Mouse (Mus musculus) CH12.LX (cell line): Measurements from ENCODE around the gene Serpinh1. TPM values are rescaled to one million over a fixed set of nuclear protein-coding genes. Genes with fewer than 3 reads are reported as not detected.

Experiments used
- DNase-seq: peaks from one replicate; pipeline ENCODE4 v3.0.0-alpha.2; 2013; ENCODE audit errors: extremely low read depth
- H3K27ac ChIP-seq: 2 replicates; pipeline ENCODE4 v1.5.1; 2012; ENCODE audit warnings: low read depth, mild to moderate bottlenecking, control low read depth, moderate library complexity; ENCODE audit not compliant: insufficient read depth
- H3K27me3 ChIP-seq: replicated peaks from 2 replicates; pipeline ENCODE3; 2012; ENCODE audit warnings: inconsistent platforms
- H3K36me3 ChIP-seq, 2 experiments: replicated peaks in 1 of 2; 2 replicates each; pipeline versions ENCODE3 to v1.6.1; 2012; ENCODE audit warnings: inconsistent platforms in 1 of 2, low read length in 1 of 2, mild to moderate bottlenecking in 1 of 2, mixed read lengths in 1 of 2, moderate library complexity in 1 of 2; ENCODE audit not compliant: control insufficient read depth in 1 of 2, insufficient read depth in 1 of 2
- H3K4me1 ChIP-seq, 2 experiments: 2 replicates each; pipeline ENCODE4 v1.6.1; 2012; ENCODE audit warnings: inconsistent platforms in 1 of 2, moderate library complexity in 1 of 2; ENCODE audit not compliant: insufficient read depth in 2 of 2, control insufficient read depth in 1 of 2
- H3K4me2 ChIP-seq: 2 replicates; pipeline ENCODE4 v1.6.1; 2012; ENCODE audit warnings: low read depth, mild to moderate bottlenecking, control low read depth; ENCODE audit not compliant: poor library complexity, insufficient read depth, severe bottlenecking
- H3K4me3 ChIP-seq, 3 experiments: fragments of 150-350 bp in 1 of 3; sonication (generic) in 1 of 3; replicated peaks in 1 of 3; 2 replicates each; pipeline versions ENCODE3 to v1.5.1; 2011 to 2012; ENCODE audit warnings: low read depth in 2 of 3, low read length in 2 of 3, mild to moderate bottlenecking in 2 of 3, moderate library complexity in 2 of 3, control low read depth in 1 of 3, improper control_type of control experiment in 1 of 3, inconsistent platforms in 1 of 3, mixed read lengths in 1 of 3; ENCODE audit not compliant: poor library complexity in 1 of 3
- H3K79me2 ChIP-seq: replicated peaks from 2 replicates; pipeline ENCODE4 v1.6.1; 2012; ENCODE audit warnings: mild to moderate bottlenecking, moderate library complexity; ENCODE audit not compliant: control insufficient read depth, poor library complexity, insufficient read depth, severe bottlenecking; ENCODE audit errors: extremely low read depth
- H3K9ac ChIP-seq: 2 replicates; pipeline ENCODE4 v1.6.1; 2012; ENCODE audit warnings: low read depth, mild to moderate bottlenecking, control low read depth, moderate library complexity; ENCODE audit not compliant: insufficient read depth
- H3K9me3 ChIP-seq: replicated peaks from 2 replicates; pipeline ENCODE3; 2012; ENCODE audit warnings: low read length, inconsistent platforms, mixed read lengths
- BHLHE40 ChIP-seq: IDR thresholded peaks from 2 replicates; pipeline ENCODE4 v1.6.1; 2011; ENCODE audit warnings: mild to moderate bottlenecking, low read depth, low read length, improper control_type of control experiment
- CTCF ChIP-seq, 2 experiments: IDR thresholded peaks in 1 of 2; conservative IDR thresholded peaks in 1 of 2; 2 replicates each; pipeline ENCODE4 v1.5.1; 2011 to 2012; ENCODE audit warnings: low read depth in 2 of 2, low read length in 2 of 2, improper control_type of control experiment in 1 of 2, inconsistent platforms in 1 of 2, mild to moderate bottlenecking in 1 of 2, moderate library complexity in 1 of 2
- ELF1 ChIP-seq: IDR thresholded peaks from 2 replicates; pipeline ENCODE4 v1.6.1; 2014; ENCODE audit warnings: low read depth, mild to moderate bottlenecking, inconsistent platforms, low read length, improper control_type of control experiment
- ETS1 ChIP-seq: conservative IDR thresholded peaks from 2 replicates; pipeline ENCODE4 v1.6.1; 2012; ENCODE audit warnings: low read depth, mild to moderate bottlenecking, inconsistent platforms, low read length, improper control_type of control experiment, moderate library complexity
- GABPA ChIP-seq: IDR thresholded peaks from 2 replicates; pipeline ENCODE4 v1.6.1; 2012; ENCODE audit warnings: low read depth, low read length, improper control_type of control experiment, inconsistent platforms; ENCODE audit not compliant: insufficient replicate concordance
- JUND ChIP-seq: conservative IDR thresholded peaks from 2 replicates; pipeline ENCODE4 v1.6.1; 2011; ENCODE audit warnings: low read depth, low read length, improper control_type of control experiment
- KAT2A ChIP-seq: IDR thresholded peaks from 2 replicates; pipeline ENCODE4 v1.6.1; 2012; ENCODE audit warnings: low read length, improper control_type of control experiment, inconsistent platforms; ENCODE audit not compliant: insufficient replicate concordance
- MXI1 ChIP-seq: IDR thresholded peaks from 2 replicates; pipeline ENCODE4 v1.6.1; 2011; ENCODE audit warnings: mild to moderate bottlenecking, low read depth, low read length, improper control_type of control experiment
- MYC ChIP-seq: IDR thresholded peaks from 2 replicates; pipeline ENCODE4 v1.6.1; 2011; ENCODE audit warnings: low read depth, mild to moderate bottlenecking, improper control_type of control experiment, low read length
- POLR2A ChIP-seq: IDR thresholded peaks from 2 replicates; pipeline ENCODE4 v1.6.1; 2011; ENCODE audit warnings: low read depth, mild to moderate bottlenecking, improper control_type of control experiment, low read length
- SIN3A ChIP-seq: IDR thresholded peaks from 2 replicates; pipeline ENCODE4 v1.6.1; 2012; ENCODE audit warnings: low read length, improper control_type of control experiment, inconsistent platforms
- ZKSCAN1 ChIP-seq: IDR thresholded peaks from 2 replicates; pipeline ENCODE4 v1.6.1; 2012; ENCODE audit warnings: low read depth, inconsistent platforms, low read length, improper control_type of control experiment, borderline replicate concordance
- ZNF384 ChIP-seq: IDR thresholded peaks from 2 replicates; pipeline ENCODE4 v1.6.1; 2012; ENCODE audit warnings: low read depth, low read length, improper control_type of control experiment, inconsistent platforms
- dilution Hi-C: fragments of 300-500 bp; cut with MboI; formaldehyde crosslinking; loops from 2 replicates; pipeline ENCODE4 v1.14.3; 2020; ENCODE audit warnings: low sequenced_read_pairs; ENCODE audit not compliant: extremely low pct_unique_long_range_greater_than_20kb, extremely low pct_ligation_motif_present
- in situ Hi-C: fragments of 300-500 bp; cut with MboI; formaldehyde crosslinking; loops from 3 replicates; pipeline ENCODE4 v1.14.3; 2019; ENCODE audit warnings: low sequenced_read_pairs, low pct_ligation_motif_present, low pct_unique_long_range_greater_than_20kb, mixed read lengths
- polyA plus RNA-seq: library from polyadenylated mRNA; unstranded; fragments of >175 nt; gene quantifications from 2 replicates; pipeline ENCODE4 v1.2.1, GENCODE M21; 2012; ENCODE audit warnings: low read depth; ENCODE audit not compliant: insufficient read length
- total RNA-seq, 2 experiments: library from RNA; depleted of rRNA; stranded (reverse); fragments of 300-350 nt in 1 of 2; fragments of >200 nt in 1 of 2; gene quantifications; 2 replicates each; pipeline ENCODE4 v1.2.3; 2012 to 2014

The Serpinh1 gene
- total and polyA plus RNA-seq, 3 experiments = not detected

DNA sequence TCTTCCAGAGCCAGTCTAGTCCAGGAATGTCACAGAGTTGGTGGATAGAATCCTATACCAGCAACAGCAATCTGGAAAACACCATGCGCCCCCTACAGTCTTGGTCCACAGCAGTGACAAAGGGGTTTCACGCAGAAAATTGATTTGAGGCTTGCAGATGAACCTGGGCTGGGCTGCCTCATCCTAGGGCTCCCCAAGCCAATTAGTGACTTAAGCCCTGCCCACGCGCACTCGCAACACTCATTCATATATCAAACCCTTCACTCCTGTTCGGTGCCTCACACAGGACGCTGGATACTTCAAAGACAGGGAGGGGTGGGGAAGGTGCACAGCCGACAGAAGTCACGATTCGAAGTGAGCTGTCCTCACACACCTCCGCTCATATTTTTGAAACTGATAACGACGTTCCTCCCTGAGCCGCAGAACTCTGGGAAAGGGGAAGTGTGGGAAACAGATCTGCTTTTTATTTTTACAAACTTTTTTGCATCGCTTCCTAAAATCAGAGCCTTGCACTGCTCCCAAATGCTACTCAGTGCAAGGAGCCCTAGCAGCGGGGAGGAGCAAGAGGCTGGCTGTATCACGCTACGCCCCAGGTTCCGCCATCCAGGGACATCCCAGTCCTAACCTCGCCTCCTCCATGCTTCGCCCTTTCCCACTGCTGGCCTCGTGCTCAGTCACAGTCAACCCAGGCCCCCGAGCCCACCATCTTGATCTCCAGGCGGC lies 27.6 kb upstream of the Serpinh1 start:
- DNase-seq = peak; percentile 31
- peak overlapping the region; percentile 73 for H3K4me2 ChIP-seq
- peak in 1 of 2 experiments; percentile 53; a peak in 2 of 4 replicates for TF ChIP-seq CTCF (conservative IDR thresholded peaks at IDR 0.05 in 1 of 2, IDR thresholded peaks at IDR 0.05 in 1 of 2; ENCODE audit: low read depth in 2 of 2, low read length in 2 of 2)
- TF ChIP-seq ZNF384 = no peak
- peak; percentile 18; the same call in 1 of the 2 replicates for TF ChIP-seq MYC
- TF ChIP-seq, all 38 proteins: peak for 2
- Histone ChIP-seq H3K4me3 (peak overlapping the region; percentile 56 to 74 (median 69)), H3K4me1 (peaks cover 18 to 42% of the 10 kb centered on the region in 2 experiments), H3K27me3 (peaks cover 1% of the 10 kb centered on the region), H3K27ac (peak overlapping the region; percentile 27; the same call in 1 of the 2 replicates), H3K9me3 (peaks cover 9% of the 10 kb centered on the region), H3K79me2 (no peaks in the 10 kb centered on the region), H3K36me3 (peaks cover 0 to 6% of the 10 kb centered on the region in 2 experiments), H3K9ac (peak overlapping the region; percentile 10; the same call in 1 of the 2 replicates)
- in situ Hi-C loops (no loop called here), dilution Hi-C loops (no loop called here)

DNA sequence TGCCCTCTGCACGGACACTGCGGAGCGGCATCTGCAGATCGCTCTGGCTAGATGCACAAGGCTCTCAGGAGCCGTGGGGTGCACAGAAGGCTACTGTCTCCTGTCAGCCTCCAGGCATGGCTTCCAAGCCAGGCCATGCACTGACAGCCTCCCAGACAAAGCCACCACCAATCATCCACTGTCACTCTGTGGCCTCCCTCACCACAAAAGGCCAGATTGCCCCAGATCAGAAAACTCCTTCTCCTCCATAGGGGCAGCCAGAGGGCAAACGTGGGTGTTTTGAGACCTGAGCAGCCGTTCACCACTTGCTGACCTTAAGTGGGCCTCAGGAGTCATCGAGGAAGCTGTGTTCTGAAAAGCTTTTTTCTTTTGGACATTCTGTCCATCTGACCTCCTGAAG lies 25.8 kb upstream of the Serpinh1 start:
- no peaks in the 10 kb centered on the region for H3K36me3 ChIP-seq
- H3K27ac ChIP-seq = no peak overlapping the region
- no peak overlapping the region for H3K9ac ChIP-seq
- peaks cover 9% of the 10 kb centered on the region for H3K9me3 ChIP-seq
- H3K4me3 ChIP-seq = no peak overlapping the region
- no peaks in the 10 kb centered on the region for H3K79me2 ChIP-seq
- dilution Hi-C loops = no loop called here
- peaks cover 13 to 31% of the 10 kb centered on the region in 2 experiments for H3K4me1 ChIP-seq
- TF ChIP-seq JUND (no peak), BHLHE40 (no peak), KAT2A (no peak), POLR2A (no peak), GABPA (no peak), ETS1 (no peak), ZKSCAN1 (no peak), MXI1 (no peak), ZNF384 (no peak), ELF1 (no peak), SIN3A (no peak)
- no peak overlapping the region for H3K4me2 ChIP-seq
- peaks cover 1% of the 10 kb centered on the region for H3K27me3 ChIP-seq
- in situ Hi-C loops = loop anchor here (5.0 kb wide), 1 partner anchor 73 kb away; no protein-coding TSS in a partner anchor
- DNase-seq = no peak
